In genomic region chr11:60701611-60702010, GRCm38 (mm10) we compare ENCODE assay signal across 8 mouse cellular contexts. TPM values are rescaled to one million over a fixed set of nuclear protein-coding genes. Genes with fewer than 3 reads are reported as not detected.
DNase-seq lines count a peak whose midpoint lies in the region; ATAC-seq and TF ChIP-seq lines count a peak whose summit lies in the region.
"Had no signal": no experiment of that assay in that cellular context is flagged by ENCODE, and none has a peak within 500 bp of the region (broad histone marks: within the 10 kb centered on the region; RNA-seq: fewer than 3 reads in every experiment).

No protein-coding gene starts in this region.

- H3K9ac ChIP-seq in hindbrain, postnatal 0 days (replicated peaks; ENCODE audit: low read length): no peak overlapping the region
- no peak overlapping the region for H3K9ac ChIP-seq in hindbrain, embryonic 11.5 days (ENCODE audit: low read depth, low read length)
- H3K9ac ChIP-seq in stomach, postnatal 0 days (ENCODE audit: low read length): no peak overlapping the region

- peak overlapping the region; percentile 0; the same call in 1 of the 2 replicates for H3K27ac ChIP-seq in hindbrain, embryonic 10.5 days
- H3K27ac ChIP-seq in hindbrain, postnatal 0 days: no peak overlapping the region
- no peak overlapping the region for H3K27ac ChIP-seq in hindbrain, embryonic 11.5 days (ENCODE audit: low read depth, low read length)
- no peak overlapping the region for H3K27ac ChIP-seq in stomach, postnatal 0 days (replicated peaks)

- H3K4me1 ChIP-seq in hindbrain, embryonic 10.5 days (replicated peaks): peaks cover 50% of the 10 kb centered on the region
- peaks cover 23% of the 10 kb centered on the region; the same call in 1 of the 2 replicates for H3K4me1 ChIP-seq in hindbrain, postnatal 0 days (ENCODE audit: insufficient read depth, low read length)
- H3K4me1 ChIP-seq in hindbrain, embryonic 11.5 days (replicated peaks; ENCODE audit: control insufficient read depth, insufficient read depth, low read length): peaks cover 10% of the 10 kb centered on the region
- peaks cover 4% of the 10 kb centered on the region; the same call in 1 of the 2 replicates for H3K4me1 ChIP-seq in stomach, postnatal 0 days (replicated peaks; ENCODE audit: control insufficient read depth, insufficient read depth)

- H3K36me3 ChIP-seq in hindbrain, embryonic 10.5 days: peaks cover 52% of the 10 kb centered on the region
- H3K36me3 ChIP-seq in hindbrain, postnatal 0 days (ENCODE audit: insufficient read depth, low read length): peaks cover 15% of the 10 kb centered on the region; the same call in 1 of the 2 replicates
- peaks cover 8% of the 10 kb centered on the region; the same call in 1 of the 2 replicates for H3K36me3 ChIP-seq in hindbrain, embryonic 11.5 days (ENCODE audit: control insufficient read depth, insufficient read depth, low read length)
- 0 out of 2 replicates have a peak, but pooled peaks cover 3% of the 10 kb centered on the region for H3K36me3 ChIP-seq in stomach, postnatal 0 days (ENCODE audit: control insufficient read depth, insufficient read depth, low read length)

- TF ChIP-seq EP300 in stomach, postnatal 0 days (optimal IDR thresholded peaks at IDR 0.05): no peak

- H3K27me3 ChIP-seq in hindbrain, embryonic 10.5 days (ENCODE audit: insufficient read depth, poor library complexity, severe bottlenecking): no peaks in the 10 kb centered on the region
- H3K27me3 ChIP-seq in hindbrain, postnatal 0 days (ENCODE audit: insufficient read depth, low read length): no peaks in the 10 kb centered on the region
- no peaks in the 10 kb centered on the region for H3K27me3 ChIP-seq in hindbrain, embryonic 11.5 days (ENCODE audit: control insufficient read depth, insufficient read depth, low read length)
- H3K27me3 ChIP-seq in stomach, postnatal 0 days (ENCODE audit: control insufficient read depth, insufficient read depth, low read length): no peaks in the 10 kb centered on the region
- H3K27me3 ChIP-seq: Patski had no signal

- DNase-seq in hindbrain, embryonic 10.5 days (ENCODE audit: low spot score): peak; percentile 2
- DNase-seq in hindbrain, postnatal 0 days (ENCODE audit: low spot score): no peak
- peak; percentile 7 for DNase-seq in thymus, postnatal 4 days
- no peak for DNase-seq in thymus, adult 18-20 months
- no peak for DNase-seq in hindbrain, embryonic 11.5 days (ENCODE audit: low spot score)
- peak; percentile 20 for DNase-seq in stomach, postnatal 0 days (ENCODE audit: low spot score)
- DNase-seq in frontal cortex, postnatal 25 days (ENCODE audit: low spot score in 2 of 2): no peak

- no peak overlapping the region for H3K4me2 ChIP-seq in hindbrain, postnatal 0 days (ENCODE audit: low read depth, low read length)
- H3K4me2 ChIP-seq in hindbrain, embryonic 11.5 days (replicated peaks; ENCODE audit: low read depth, low read length): peak overlapping the region; percentile 18; the same call in 1 of the 2 replicates
- H3K4me2 ChIP-seq in stomach, postnatal 0 days (replicated peaks; ENCODE audit: low read depth): no peak overlapping the region

- no peak for TF ChIP-seq CTCF in hindbrain, postnatal 0 days (IDR thresholded peaks at IDR 0.05; ENCODE audit: low read depth)
- no peak for TF ChIP-seq CTCF in stomach, postnatal 0 days (IDR thresholded peaks at IDR 0.05; ENCODE audit: low read depth)

- WGBS in hindbrain, embryonic 10.5 days: 94% methylated on average over 4 of the region's 4 CpGs
- WGBS in hindbrain, postnatal 0 days: 77% methylated on average over 4 of the region's 4 CpGs
- 74% methylated on average over 4 of the region's 4 CpGs for WGBS in hindbrain, embryonic 11.5 days
- WGBS in stomach, postnatal 0 days: 61% methylated on average over 2 of the region's 4 CpGs

- no peak for ATAC-seq in hindbrain, postnatal 0 days
- ATAC-seq in hindbrain, embryonic 11.5 days (ENCODE audit: low FRiP score): no peak
- ATAC-seq in stomach, postnatal 0 days (ENCODE audit: low FRiP score, low TSS enrichment): no peak
- ATAC-seq: Patski had no signal

- peak overlapping the region; percentile 88 for H3K4me3 ChIP-seq in hindbrain, embryonic 10.5 days
- no peak overlapping the region for H3K4me3 ChIP-seq in hindbrain, postnatal 0 days (ENCODE audit: low read length)
- H3K4me3 ChIP-seq in hindbrain, embryonic 11.5 days (ENCODE audit: low read depth, low read length): 0 out of 2 replicates have a peak overlapping the region, but pooled peaks have one; percentile 2
- no peak overlapping the region for H3K4me3 ChIP-seq in stomach, postnatal 0 days (ENCODE audit: low read depth, low read length)

- H3K9me3 ChIP-seq in hindbrain, embryonic 10.5 days: no peaks in the 10 kb centered on the region
- no peaks in the 10 kb centered on the region for H3K9me3 ChIP-seq in hindbrain, postnatal 0 days (ENCODE audit: low read length)
- no peaks in the 10 kb centered on the region for H3K9me3 ChIP-seq in hindbrain, embryonic 11.5 days (ENCODE audit: control insufficient read depth, low read length)
- H3K9me3 ChIP-seq in stomach, postnatal 0 days (ENCODE audit: control insufficient read depth, low read length): no peaks in the 10 kb centered on the region

RNA-seq across cellular contexts. Expression of gene Llgl1, which starts 2.1 kb away (rescaled TPM):
- 144 and 152 TPM in 2 replicates for polyA plus RNA-seq in hindbrain, embryonic 10.5 days (2016; fragmentation: Nextera tagmentation; extraction: Ambion mirVana)
- total RNA-seq in hindbrain, postnatal 0 days (2014; rRNA removed): 60.2 and 75.5 TPM in 2 replicates
- 35.2 and 36.7 TPM in 2 replicates for polyA plus RNA-seq in hindbrain, postnatal 0 days (2015; fragmentation: Nextera tagmentation; extraction: Ambion mirVana)
- 70.4 and 85.8 TPM in 2 replicates for polyA plus RNA-seq in hindbrain, embryonic 11.5 days (2014; fragmentation: Nextera tagmentation; extraction: Ambion mirVana)
- polyA plus RNA-seq in stomach, postnatal 0 days (2015; fragmentation: Nextera tagmentation; extraction: Ambion mirVana): 13.6 and 14.4 TPM in 2 replicates

RNA-seq across cellular contexts. Expression of gene Flii, which starts 25.5 kb away (rescaled TPM):
- 80.0 and 81.7 TPM in 2 replicates for polyA plus RNA-seq in hindbrain, embryonic 10.5 days (2016; fragmentation: Nextera tagmentation; extraction: Ambion mirVana)
- 77.1 and 112 TPM in 2 replicates for total RNA-seq in hindbrain, postnatal 0 days (2014; rRNA removed)
- 39.9 and 42.7 TPM in 2 replicates for polyA plus RNA-seq in hindbrain, postnatal 0 days (2015; fragmentation: Nextera tagmentation; extraction: Ambion mirVana)
- polyA plus RNA-seq in hindbrain, embryonic 11.5 days (2014; fragmentation: Nextera tagmentation; extraction: Ambion mirVana): 54.5 and 59.7 TPM in 2 replicates
- polyA plus RNA-seq in stomach, postnatal 0 days (2015; fragmentation: Nextera tagmentation; extraction: Ambion mirVana): 51.1 and 54.1 TPM in 2 replicates

RNA-seq across cellular contexts. Expression of gene Mief2, which starts 26.6 kb away (rescaled TPM):
- 14.8 and 16.9 TPM in 2 replicates for polyA plus RNA-seq in hindbrain, embryonic 10.5 days (2016; fragmentation: Nextera tagmentation; extraction: Ambion mirVana)
- 38.0 and 40.6 TPM in 2 replicates for total RNA-seq in hindbrain, postnatal 0 days (2014; rRNA removed)
- 24.8 and 26.0 TPM in 2 replicates for polyA plus RNA-seq in hindbrain, postnatal 0 days (2015; fragmentation: Nextera tagmentation; extraction: Ambion mirVana)
- 11.8 and 12.0 TPM in 2 replicates for polyA plus RNA-seq in hindbrain, embryonic 11.5 days (2014; fragmentation: Nextera tagmentation; extraction: Ambion mirVana)
- 8.5 and 9.8 TPM in 2 replicates for polyA plus RNA-seq in stomach, postnatal 0 days (2015; fragmentation: Nextera tagmentation; extraction: Ambion mirVana)

Comparison
In these comparisons a context has a peak if more than half of its experiments do, and no peak if none do; other contexts are left out.
1. DNase-seq: peak in hindbrain, embryonic 10.5 days (single experiment), thymus, postnatal 4 days (single experiment) and stomach, postnatal 0 days (single experiment); none in hindbrain, postnatal 0 days (single experiment), thymus, adult 18-20 months (0 of 2), hindbrain, embryonic 11.5 days (single experiment) and frontal cortex, postnatal 25 days (0 of 2).
2. H3K4me3 ChIP-seq: peak in hindbrain, embryonic 10.5 days (single experiment) and hindbrain, embryonic 11.5 days (single experiment); none in hindbrain, postnatal 0 days (single experiment) and stomach, postnatal 0 days (single experiment).